Mouse (Mus musculus) heart, postnatal 10 days (tissue): ENCODE results near the gene Mylk2. TPM values are rescaled to one million over a fixed set of nuclear protein-coding genes. Genes with fewer than 3 reads are reported as not detected.

Experiments
- DNase-seq, 2 experiments: peaks; one replicate each; pipeline ENCODE4 v3.0.0; 2021
- intact Hi-C: fragments of 180-260 bp; cut with DNase I; formaldehyde crosslinking; loops from one replicate; pipeline ENCODE4 v1.15.1; 2025
- total RNA-seq, 2 experiments: library from RNA; stranded (reverse); gene quantifications; 2 replicates each; pipeline ENCODE4 v1.2.3; 2021

Mylk2 gene
- under 1 TPM; 0.25 to 0.38 TPM for total RNA-seq

GRCm38 (mm10) chr2:152911031-152911430 is at the start of gene Mylk2:
Mylk2 (plus strand) TSS chr2:152911352.
- no peak for DNase-seq
- intact Hi-C loops = no loop called here

- peak; percentile 53 to 56 for DNase-seq
- intact Hi-C loops = no loop called here
Observed at GRCm38 (mm10) chr2:152861891-152862290, 49.3 kb upstream of the Mylk2 start.

GRCm38 (mm10) chr2:152862638-152863037 is 48.5 kb upstream of the Mylk2 start:
- no peak for DNase-seq

GRCm38 (mm10) chr2:152863346-152863745 is 47.8 kb upstream of the Mylk2 start:
- intact Hi-C loops = no loop called here
- no peak for DNase-seq

More at GRCm38 (mm10) chr2:152862638-152863037, 48.5 kb upstream of the Mylk2 start:
- intact Hi-C loops = no loop called here

GRCm38 (mm10) chr2:152878239-152878638 is 32.9 kb upstream of the Mylk2 start:
- intact Hi-C loops = no loop called here
- DNase-seq = no peak

GRCm38 (mm10) chr2:152880898-152881297 is 30.3 kb upstream of the Mylk2 start:
- no peak for DNase-seq
- intact Hi-C loops = no loop called here

- no peak for DNase-seq
- intact Hi-C loops = no loop called here
Observed at GRCm38 (mm10) chr2:152884101-152884645, 27.0 kb upstream of the Mylk2 start.

- no peak for DNase-seq
- intact Hi-C loops = no loop called here
Observed at GRCm38 (mm10) chr2:152887230-152887629, 23.9 kb upstream of the Mylk2 start.

GRCm38 (mm10) chr2:152888774-152889173 is 22.4 kb upstream of the Mylk2 start:
- no peak for DNase-seq

GRCm38 (mm10) chr2:152895834-152896233 is 15.3 kb upstream of the Mylk2 start:
- DNase-seq = no peak
- intact Hi-C loops = no loop called here

More at GRCm38 (mm10) chr2:152888774-152889173, 22.4 kb upstream of the Mylk2 start:
- intact Hi-C loops = no loop called here

GRCm38 (mm10) chr2:152896926-152897325 is 14.2 kb upstream of the Mylk2 start:
- no peak for DNase-seq
- intact Hi-C loops = no loop called here

GRCm38 (mm10) chr2:152899011-152899410 is 12.1 kb upstream of the Mylk2 start:
- intact Hi-C loops = no loop called here
- no peak for DNase-seq

GRCm38 (mm10) chr2:152901296-152901695 is 9.9 kb upstream of the Mylk2 start:
- intact Hi-C loops = no loop called here
- DNase-seq = no peak

GRCm38 (mm10) chr2:152902658-152903057 is 8.5 kb upstream of the Mylk2 start:
- intact Hi-C loops = no loop called here
- no peak for DNase-seq

- intact Hi-C loops = no loop called here
- DNase-seq = peak in 1 of 2 experiments; percentile 38
Observed at GRCm38 (mm10) chr2:152903586-152903985, 7.6 kb upstream of the Mylk2 start.

- intact Hi-C loops = no loop called here
- DNase-seq = peak; percentile 65 to 72
Observed at GRCm38 (mm10) chr2:152904127-152904643, 7.0 kb upstream of the Mylk2 start.

- DNase-seq = peak; percentile 71 to 75
- intact Hi-C loops = no loop called here
Observed at GRCm38 (mm10) chr2:152905036-152905829, 5.9 kb upstream of the Mylk2 start.

- no peak for DNase-seq
- intact Hi-C loops = no loop called here
Observed at GRCm38 (mm10) chr2:152906274-152907037, 4.7 kb upstream of the Mylk2 start.

- intact Hi-C loops = no loop called here
- no peak for DNase-seq
Observed at GRCm38 (mm10) chr2:152907114-152907943, 3.8 kb upstream of the Mylk2 start.

GRCm38 (mm10) chr2:152909848-152910247 is 1.3 kb upstream of the Mylk2 start:
- intact Hi-C loops = no loop called here
- no peak for DNase-seq
